ENCODE assay signal across 10 mouse cellular contexts in genomic region chr14:25623698-25624097, GRCm38 (mm10).
DNase-seq lines count a peak whose midpoint lies in the region; ATAC-seq and TF ChIP-seq lines count a peak whose summit lies in the region.
"Had no signal": no experiment of that assay in that cellular context is flagged by ENCODE, and none has a peak within 500 bp of the region (broad histone marks: within the 10 kb centered on the region; RNA-seq: fewer than 3 reads in every experiment).

No protein-coding gene starts in this region.

- no peak overlapping the region for H3K4me2 ChIP-seq in heart, embryonic 11.5 days
- H3K4me2 ChIP-seq in limb, embryonic 11.5 days (ENCODE audit: low read depth, severe bottlenecking) = no peak overlapping the region
- H3K4me2 ChIP-seq in stomach, postnatal 0 days (replicated peaks; ENCODE audit: low read depth) = no peak overlapping the region
- H3K4me2 ChIP-seq in liver, embryonic 12.5 days = no peak overlapping the region

- no peak for ATAC-seq in heart, embryonic 11.5 days (replicated peaks; ENCODE audit: insufficient number of reproducible peaks, low FRiP score, low TSS enrichment)
- ATAC-seq in limb, embryonic 11.5 days (ENCODE audit: insufficient number of reproducible peaks, low FRiP score, low TSS enrichment, low read depth) = no peak
- ATAC-seq in stomach, postnatal 0 days (ENCODE audit: low FRiP score, low TSS enrichment) = no peak
- no peak for ATAC-seq in liver, embryonic 12.5 days
- ATAC-seq in monocyte, adult 5-6 weeks (replicated peaks; ENCODE audit: insufficient number of reproducible peaks, low FRiP score, low TSS enrichment, poor library complexity, severe bottlenecking) = no peak

- H3K27me3 ChIP-seq in heart, embryonic 11.5 days (ENCODE audit: control insufficient read depth, insufficient read depth, low read length) = no peaks in the 10 kb centered on the region
- H3K27me3 ChIP-seq in limb, embryonic 11.5 days (ENCODE audit: control insufficient read depth, insufficient read depth, low read length) = no peaks in the 10 kb centered on the region
- no peaks in the 10 kb centered on the region for H3K27me3 ChIP-seq in stomach, postnatal 0 days (ENCODE audit: control insufficient read depth, insufficient read depth, low read length)
- H3K27me3 ChIP-seq in liver, embryonic 12.5 days (replicated peaks) = no peaks in the 10 kb centered on the region

- no peaks in the 10 kb centered on the region for H3K9me3 ChIP-seq in heart, embryonic 11.5 days (replicated peaks; ENCODE audit: control insufficient read depth, low read length)
- no peaks in the 10 kb centered on the region for H3K9me3 ChIP-seq in limb, embryonic 11.5 days (ENCODE audit: control insufficient read depth, low read length)
- no peaks in the 10 kb centered on the region for H3K9me3 ChIP-seq in stomach, postnatal 0 days (ENCODE audit: control insufficient read depth, low read length)
- H3K9me3 ChIP-seq in liver, embryonic 12.5 days (replicated peaks) = no peaks in the 10 kb centered on the region

- peaks cover 77% of the 10 kb centered on the region for H3K4me1 ChIP-seq in heart, embryonic 11.5 days (ENCODE audit: control insufficient read depth, insufficient read depth, low read length)
- peaks cover 7% of the 10 kb centered on the region for H3K4me1 ChIP-seq in limb, embryonic 11.5 days (ENCODE audit: control insufficient read depth, insufficient read depth, low read length)
- H3K4me1 ChIP-seq in stomach, postnatal 0 days (replicated peaks; ENCODE audit: control insufficient read depth, insufficient read depth) = 0 out of 2 replicates have a peak, but pooled peaks cover 2% of the 10 kb centered on the region
- H3K4me1 ChIP-seq in liver, embryonic 12.5 days = peaks cover 17% of the 10 kb centered on the region

- DNase-seq in heart, postnatal 4 days = no peak
- peak; percentile 54 to 58 for DNase-seq in right cerebral cortex, adult 2 months (ENCODE audit: low spot score in 2 of 2)
- DNase-seq in right cerebral cortex, postnatal 14 days = no peak
- DNase-seq in limb, embryonic 11.5 days (ENCODE audit: low spot score) = no peak
- no peak for DNase-seq in stomach, postnatal 0 days (ENCODE audit: low spot score)
- DNase-seq: adrenal gland, postnatal 10 days; gastrocnemius, adult 2 months had no signal

- TF ChIP-seq EP300 in stomach, postnatal 0 days (optimal IDR thresholded peaks at IDR 0.05) = no peak

- H3K27ac ChIP-seq in heart, embryonic 11.5 days (ENCODE audit: low read depth, low read length) = 0 out of 2 replicates have a peak overlapping the region, but pooled peaks have one; percentile 4
- 0 out of 2 replicates have a peak overlapping the region, but pooled peaks have one; percentile 22 for H3K27ac ChIP-seq in limb, embryonic 11.5 days (replicated peaks; ENCODE audit: low read depth, low read length)
- 0 out of 2 replicates have a peak overlapping the region, but pooled peaks have one; percentile 20 for H3K27ac ChIP-seq in stomach, postnatal 0 days (replicated peaks)
- no peak overlapping the region for H3K27ac ChIP-seq in liver, embryonic 12.5 days

- WGBS in heart, embryonic 11.5 days (ENCODE audit: insufficient replicate concordance) = 65% methylated on average over 7 of the region's 7 CpGs
- WGBS in limb, embryonic 11.5 days = 48% methylated on average over 7 of the region's 7 CpGs
- 34% methylated on average over 7 of the region's 7 CpGs for WGBS in stomach, postnatal 0 days
- WGBS in liver, embryonic 12.5 days (ENCODE audit: insufficient replicate concordance) = 78% methylated on average over 7 of the region's 7 CpGs

- no peak for TF ChIP-seq CTCF in stomach, postnatal 0 days (IDR thresholded peaks at IDR 0.05; ENCODE audit: low read depth)

- H3K9ac ChIP-seq in heart, embryonic 11.5 days (ENCODE audit: low read depth, low read length) = peak overlapping the region; percentile 40
- H3K9ac ChIP-seq in limb, embryonic 11.5 days (ENCODE audit: low read length) = no peak overlapping the region
- H3K9ac ChIP-seq in stomach, postnatal 0 days (ENCODE audit: low read length) = no peak overlapping the region
- H3K9ac ChIP-seq in liver, embryonic 12.5 days = no peak overlapping the region

- H3K36me3 ChIP-seq in heart, embryonic 11.5 days (ENCODE audit: control insufficient read depth, insufficient read depth, low read length) = peaks cover 9% of the 10 kb centered on the region
- peaks cover 5% of the 10 kb centered on the region for H3K36me3 ChIP-seq in limb, embryonic 11.5 days (ENCODE audit: control insufficient read depth, insufficient read depth, low read length)
- peaks cover 2% of the 10 kb centered on the region; the same call in 1 of the 2 replicates for H3K36me3 ChIP-seq in stomach, postnatal 0 days (ENCODE audit: control insufficient read depth, insufficient read depth, low read length)
- peaks cover 25% of the 10 kb centered on the region for H3K36me3 ChIP-seq in liver, embryonic 12.5 days

- H3K4me3 ChIP-seq in heart, embryonic 11.5 days (ENCODE audit: low read depth, low read length) = no peak overlapping the region
- H3K4me3 ChIP-seq in limb, embryonic 11.5 days (ENCODE audit: low read depth, low read length) = no peak overlapping the region
- H3K4me3 ChIP-seq in stomach, postnatal 0 days (ENCODE audit: low read depth, low read length) = no peak overlapping the region
- H3K4me3 ChIP-seq in liver, embryonic 12.5 days = no peak overlapping the region
- H3K4me3 ChIP-seq: gastrocnemius, adult 2 months had no signal

Comparison
In these comparisons a context has a peak if more than half of its experiments do, and no peak if none do; other contexts are left out.
1. DNase-seq: peak in right cerebral cortex, adult 2 months (2 of 2); none in heart, postnatal 4 days (single experiment), right cerebral cortex, postnatal 14 days (single experiment), limb, embryonic 11.5 days (single experiment) and stomach, postnatal 0 days (single experiment).